Mouse (Mus musculus) stomach, postnatal 0 days (tissue): ENCODE measurements around the gene Prkacb.

Source experiments
- CTCF ChIP-seq: IDR thresholded peaks from 2 replicates; pipeline ENCODE4 v1.5.1; 2016; ENCODE audit warnings: antibody characterized with exemption, low read depth, mild to moderate bottlenecking, moderate library complexity
- EP300 ChIP-seq: optimal IDR thresholded peaks from 2 replicates; pipeline ENCODE3; 2016; ENCODE audit warnings: antibody characterized with exemption

DNA sequence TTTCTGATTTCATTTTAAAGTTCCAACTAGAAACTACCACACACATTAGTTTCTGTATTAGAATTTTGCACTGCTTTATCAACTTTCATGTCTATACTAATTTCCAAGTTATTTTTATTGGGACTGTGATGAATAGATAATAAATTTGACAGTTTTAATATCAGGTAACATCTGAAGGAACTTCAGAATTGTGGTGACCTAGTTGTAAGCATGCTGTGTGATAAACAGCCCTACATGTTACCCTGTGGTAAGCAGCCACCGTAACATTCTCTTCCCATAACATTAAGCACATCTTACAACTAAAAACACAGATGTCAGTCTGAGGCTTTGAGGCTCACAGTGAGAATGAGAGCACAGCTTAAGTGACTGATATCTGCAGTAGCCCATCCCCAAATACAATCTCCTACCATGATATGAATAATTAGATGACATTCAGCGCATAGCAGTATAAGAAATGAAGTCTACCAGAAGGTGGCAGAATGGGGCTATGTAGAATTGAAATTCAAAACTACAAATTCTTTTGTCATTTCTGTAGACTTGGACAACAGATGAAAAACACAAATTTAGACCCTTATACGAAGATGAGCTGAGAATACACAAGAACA is 20.5 kb downstream of the Prkacb start:
- TF ChIP-seq EP300 (no peak), CTCF (peak; percentile 69)
